18 mouse cellular contexts compared by ENCODE assay signal in the genomic region with DNA sequence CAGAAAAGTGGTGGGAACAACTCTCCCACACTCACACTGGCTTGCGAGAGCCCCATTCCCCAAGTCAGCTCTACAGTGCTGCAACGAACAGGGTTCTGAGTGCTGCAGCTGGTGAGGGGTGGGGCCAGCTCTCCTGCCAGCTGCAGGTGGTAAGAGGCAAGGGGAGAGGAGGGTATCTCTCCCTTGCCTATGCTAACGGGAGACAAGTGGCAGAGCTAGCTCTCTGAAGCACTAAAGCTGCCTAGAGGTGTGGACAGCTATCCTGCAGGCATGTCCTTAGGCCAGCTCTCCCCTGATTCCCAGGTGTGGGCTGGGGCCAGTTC.
DNase-seq lines count a peak whose midpoint lies in the region; ATAC-seq lines count a peak whose summit lies in the region.
"Had no signal": no experiment of that assay in that cellular context is flagged by ENCODE, and none has a peak within 500 bp of the region (broad histone marks: within the 10 kb centered on the region; RNA-seq: fewer than 3 reads in every experiment).

No protein-coding gene starts in this region.

- no peak for DNase-seq in heart, embryonic 10.5 days (ENCODE audit: low spot score)
- no peak for DNase-seq in heart, postnatal 14 days
- no peak for DNase-seq in heart, adult 9 months (ENCODE audit: low spot score in 2 of 2)
- DNase-seq in lung, postnatal 10 days = no peak
- DNase-seq: B cell, adult 2 months; cerebellum, adult 9-10 months; kidney, adult 11 months; kidney, postnatal 14 days; left cerebral cortex, postnatal 4 days; lung, postnatal 14 days; thymus, adult 18-20 months; thymus, postnatal 36 days had no signal

- no peak overlapping the region for H3K4me3 ChIP-seq in heart, embryonic 10.5 days
- no peak overlapping the region for H3K4me3 ChIP-seq in heart, embryonic 16.5 days (ENCODE audit: low read length)
- no peak overlapping the region for H3K4me3 ChIP-seq in lung, embryonic 15.5 days
- H3K4me3 ChIP-seq: hindbrain, embryonic 12.5 days had no signal

- peak; percentile 23; the same call in 1 of the 2 replicates for ATAC-seq in heart, embryonic 16.5 days (replicated peaks; ENCODE audit: extremely low read depth, insufficient read depth, low FRiP score)
- ATAC-seq in lung, embryonic 15.5 days (ENCODE audit: borderline replicate concordance, extremely low read depth, low FRiP score, low TSS enrichment) = 0 out of 2 replicates have a peak, but pooled peaks have one; percentile 35

- no peak overlapping the region for H3K4me2 ChIP-seq in heart, embryonic 16.5 days (ENCODE audit: low read depth, low read length)
- no peak overlapping the region for H3K4me2 ChIP-seq in lung, embryonic 15.5 days
- H3K4me2 ChIP-seq: hindbrain, embryonic 12.5 days had no signal

- H3K36me3 ChIP-seq in heart, embryonic 10.5 days = no peaks in the 10 kb centered on the region
- no peaks in the 10 kb centered on the region for H3K36me3 ChIP-seq in heart, embryonic 16.5 days (ENCODE audit: control insufficient read depth, insufficient read depth)
- no peaks in the 10 kb centered on the region for H3K36me3 ChIP-seq in lung, embryonic 15.5 days
- H3K36me3 ChIP-seq: G1E; hindbrain, embryonic 12.5 days had no signal

- WGBS in heart, embryonic 10.5 days = 37% methylated on average over 3 of the region's 3 CpGs
- WGBS in heart, embryonic 16.5 days = 30% methylated on average over 3 of the region's 3 CpGs
- 26% methylated on average over 3 of the region's 3 CpGs for WGBS in lung, embryonic 15.5 days

- intact Hi-C loops in heart, postnatal 14 days (cut with DNase I) = no loop called here

- H3K9me3 ChIP-seq in heart, embryonic 10.5 days = no peaks in the 10 kb centered on the region
- no peaks in the 10 kb centered on the region for H3K9me3 ChIP-seq in heart, embryonic 16.5 days (replicated peaks; ENCODE audit: control insufficient read depth, low read length)
- no peaks in the 10 kb centered on the region for H3K9me3 ChIP-seq in lung, embryonic 15.5 days
- H3K9me3 ChIP-seq: hindbrain, embryonic 12.5 days had no signal

- H3K27me3 ChIP-seq in heart, embryonic 10.5 days (ENCODE audit: insufficient read depth, poor library complexity, severe bottlenecking) = no peaks in the 10 kb centered on the region
- no peaks in the 10 kb centered on the region for H3K27me3 ChIP-seq in heart, embryonic 16.5 days (ENCODE audit: control insufficient read depth, insufficient read depth, low read length)
- H3K27me3 ChIP-seq in lung, embryonic 15.5 days = no peaks in the 10 kb centered on the region
- H3K27me3 ChIP-seq: CH12.LX; hindbrain, embryonic 12.5 days; Patski had no signal

- H3K9ac ChIP-seq in heart, embryonic 16.5 days (ENCODE audit: low read length) = no peak overlapping the region; the same call in 1 of the 2 replicates
- H3K9ac ChIP-seq in lung, embryonic 15.5 days = no peak overlapping the region
- H3K9ac ChIP-seq: hindbrain, embryonic 12.5 days had no signal

- peak overlapping the region; percentile 67 for H3K27ac ChIP-seq in heart, embryonic 10.5 days
- H3K27ac ChIP-seq in heart, embryonic 16.5 days (ENCODE audit: low read length) = peak overlapping the region; percentile 81
- no peak overlapping the region for H3K27ac ChIP-seq in lung, embryonic 15.5 days
- H3K27ac ChIP-seq: hindbrain, embryonic 12.5 days had no signal

- peaks cover 22% of the 10 kb centered on the region for H3K4me1 ChIP-seq in heart, embryonic 10.5 days
- H3K4me1 ChIP-seq in heart, embryonic 16.5 days (ENCODE audit: control insufficient read depth, insufficient read depth, low read length) = peaks cover 25% of the 10 kb centered on the region
- peaks cover 8% of the 10 kb centered on the region for H3K4me1 ChIP-seq in lung, embryonic 15.5 days
- H3K4me1 ChIP-seq: hindbrain, embryonic 12.5 days had no signal
